Mouse (Mus musculus): ENCODE results near the gene Evi5.

Gene Evi5

DNA sequence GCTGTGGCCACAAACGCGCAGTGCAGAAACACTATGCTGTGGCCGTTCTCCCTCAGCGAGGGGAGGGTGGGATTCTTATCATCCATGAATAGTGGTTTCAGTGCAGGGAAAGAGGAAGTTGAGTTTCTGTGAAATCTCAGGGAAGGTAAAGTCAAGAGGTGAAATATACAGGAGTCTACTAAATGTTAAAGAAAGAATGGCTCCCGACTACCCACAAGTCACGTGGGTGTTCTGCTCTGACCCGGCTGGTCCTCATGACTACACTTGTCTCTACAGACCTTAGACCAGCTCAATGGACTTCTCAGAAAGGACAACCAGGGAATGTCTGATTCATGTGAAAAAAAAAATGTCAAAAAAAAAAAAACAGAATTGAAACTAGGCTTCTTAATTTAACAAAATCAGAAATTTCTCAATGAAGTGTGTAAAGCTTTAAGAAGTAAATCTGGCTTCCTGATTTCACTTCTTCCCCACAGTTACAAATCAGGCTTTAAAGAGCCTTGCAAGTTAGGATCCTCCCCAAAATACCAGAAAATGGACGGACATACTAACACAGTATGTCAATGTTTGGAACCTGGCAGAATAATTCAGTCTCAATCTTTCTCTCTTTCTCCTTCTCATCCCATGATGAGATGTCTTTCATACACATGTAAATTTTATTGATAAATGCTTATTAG is 166.6 kb downstream of the Evi5 start:
- no peak for DNase-seq (ENCODE audit: low spot score)

DNA sequence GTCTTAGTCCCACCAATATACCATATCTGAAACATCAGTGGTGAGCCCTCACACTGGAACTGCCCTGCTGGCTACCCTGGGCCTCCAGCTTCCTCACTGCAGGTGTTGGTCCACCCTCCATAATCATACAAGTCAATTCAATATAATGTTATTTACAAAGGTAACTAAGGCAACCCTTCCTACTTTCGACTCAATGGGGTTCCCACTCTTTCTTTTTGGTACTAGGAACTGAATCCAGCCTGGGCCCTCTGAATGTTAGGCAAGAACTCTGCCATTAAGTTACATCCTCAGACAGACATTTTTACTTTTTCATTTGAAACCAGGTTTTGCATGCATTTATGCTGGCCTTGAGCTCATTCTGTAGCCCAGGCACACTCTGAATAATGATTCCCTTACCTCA is 168.6 kb downstream of the Evi5 start:
- no peak for DNase-seq (ENCODE audit: low spot score)

DNA sequence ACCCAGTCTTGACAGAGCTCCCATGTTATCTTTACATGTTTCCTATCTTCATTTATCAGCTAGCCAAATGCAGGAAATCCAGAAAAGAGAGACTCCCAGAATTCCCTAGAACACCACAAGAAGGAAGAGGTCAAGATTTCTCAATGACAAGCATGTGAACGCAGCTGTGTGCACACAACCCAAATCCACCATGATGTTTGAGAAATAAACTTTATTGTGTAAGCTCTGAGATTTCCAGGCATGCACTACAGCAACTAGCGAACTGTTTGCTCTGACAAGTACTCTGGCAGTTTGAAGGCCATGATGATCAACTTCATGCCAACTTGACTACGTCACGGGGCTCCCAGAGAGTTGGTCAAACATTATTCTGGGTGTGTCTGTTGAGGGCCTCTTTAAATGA is 169.2 kb downstream of the Evi5 start:
- DNase-seq (ENCODE audit: low spot score), result no peak

DNA sequence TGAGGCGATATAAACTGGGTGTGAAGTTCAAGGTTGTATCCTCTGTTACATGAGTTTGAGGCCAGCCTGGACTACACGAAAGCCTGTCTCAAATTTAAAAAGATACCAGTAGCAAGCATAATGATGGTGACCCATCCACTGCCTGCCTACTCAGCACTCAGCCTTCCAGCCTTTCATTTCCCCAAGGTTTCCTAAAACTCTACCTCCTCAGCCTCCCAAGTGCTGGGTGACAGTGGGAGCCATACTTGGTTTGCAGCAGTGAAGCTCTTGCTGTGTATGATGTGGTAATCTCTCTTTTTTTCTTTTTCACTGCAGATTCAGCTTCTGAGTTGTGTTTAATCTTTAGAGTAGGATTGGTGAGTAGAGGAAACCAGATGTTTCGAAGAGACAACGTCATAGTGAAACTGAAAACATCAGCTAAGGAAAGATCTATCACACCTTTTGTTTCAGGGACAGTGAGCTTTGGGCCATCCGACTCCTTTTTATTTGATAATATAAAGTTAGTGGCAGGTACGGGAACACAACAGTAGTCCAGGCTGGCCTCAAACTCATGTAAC is 171.6 kb downstream of the Evi5 start:
- DNase-seq (ENCODE audit: low spot score), result no peak

DNA sequence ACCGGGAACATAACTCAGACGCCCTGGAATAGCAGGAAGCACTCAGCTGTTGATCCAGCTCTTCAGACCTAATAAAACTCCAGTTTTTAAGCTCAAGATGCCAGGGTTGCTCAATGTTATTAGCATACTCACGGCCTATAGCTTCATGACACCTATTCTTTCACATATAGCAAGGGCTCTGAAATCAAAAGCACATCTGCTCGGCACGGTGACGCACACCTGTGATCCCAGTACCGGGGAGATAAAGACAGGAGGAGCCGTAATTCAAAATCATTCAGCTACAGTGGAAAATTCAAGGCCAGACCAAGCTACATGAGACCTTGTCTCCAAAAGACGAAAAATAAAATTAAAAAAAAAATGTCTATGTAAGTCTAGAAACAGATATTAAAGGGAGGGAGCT is 173.2 kb downstream of the Evi5 start:
- no peak for DNase-seq (ENCODE audit: low spot score)

DNA sequence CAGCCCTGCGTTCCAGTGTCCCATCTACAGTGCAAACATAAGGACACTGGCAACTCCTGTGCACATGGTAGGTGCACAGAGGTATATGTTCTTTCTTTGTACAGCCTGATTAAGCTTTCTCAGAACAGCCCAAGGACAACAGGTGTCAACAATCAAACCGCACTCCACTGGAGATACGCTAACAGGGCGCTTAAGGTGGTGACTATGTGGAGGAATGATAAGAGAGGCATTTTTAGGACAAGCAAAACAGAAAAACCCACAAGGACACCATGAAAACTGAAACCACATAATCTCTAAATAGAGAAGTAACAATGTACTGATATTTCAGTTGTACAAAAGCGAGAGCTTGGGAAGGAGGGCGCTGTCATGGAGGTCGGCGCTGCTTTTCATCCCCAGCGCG is 174.0 kb downstream of the Evi5 start:
- DNase-seq (ENCODE audit: low spot score), result no peak

DNA sequence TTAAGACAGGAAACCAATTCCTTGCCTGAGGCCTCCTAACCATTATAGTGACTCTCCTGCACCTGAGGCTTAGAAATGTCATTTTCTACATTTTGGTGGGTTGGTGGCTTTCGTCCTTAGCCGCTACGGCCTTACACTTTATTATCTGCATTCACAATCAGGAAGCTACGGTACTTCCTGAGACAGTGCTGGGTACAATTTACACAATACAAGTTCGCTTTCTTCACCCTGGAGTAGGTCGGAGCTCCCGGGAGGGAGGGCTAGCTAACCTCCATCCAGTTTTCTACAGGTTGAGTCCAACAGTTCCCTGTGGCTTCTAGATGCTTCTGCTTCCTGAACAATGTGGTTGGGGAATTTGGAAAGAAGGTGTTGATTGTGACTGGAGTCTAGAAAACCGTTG is 176.0 kb downstream of the Evi5 start:
- DNase-seq (ENCODE audit: low spot score), result no peak

DNA sequence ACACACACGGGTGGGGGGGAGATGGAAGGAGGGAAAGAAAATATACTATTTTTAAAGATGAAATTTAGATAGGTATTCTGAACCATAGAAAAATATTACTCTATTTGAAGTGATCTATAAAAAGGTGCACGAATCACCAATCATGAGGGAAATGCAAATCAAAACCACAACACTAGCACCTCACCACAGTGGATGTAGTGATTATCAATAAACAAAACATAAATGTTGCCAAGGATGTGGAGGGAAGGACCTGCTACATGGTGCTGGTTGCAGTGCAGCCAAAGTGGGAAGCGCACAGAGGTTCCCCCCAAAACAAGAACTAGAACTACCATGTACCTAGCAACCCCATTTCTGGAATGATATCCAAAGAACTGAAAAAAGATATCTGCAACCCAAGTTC is 179.9 kb downstream of the Evi5 start:
- DNase-seq (ENCODE audit: low spot score), result no peak
